ENCODE assay signal across 20 mouse cellular contexts in the genomic region with DNA sequence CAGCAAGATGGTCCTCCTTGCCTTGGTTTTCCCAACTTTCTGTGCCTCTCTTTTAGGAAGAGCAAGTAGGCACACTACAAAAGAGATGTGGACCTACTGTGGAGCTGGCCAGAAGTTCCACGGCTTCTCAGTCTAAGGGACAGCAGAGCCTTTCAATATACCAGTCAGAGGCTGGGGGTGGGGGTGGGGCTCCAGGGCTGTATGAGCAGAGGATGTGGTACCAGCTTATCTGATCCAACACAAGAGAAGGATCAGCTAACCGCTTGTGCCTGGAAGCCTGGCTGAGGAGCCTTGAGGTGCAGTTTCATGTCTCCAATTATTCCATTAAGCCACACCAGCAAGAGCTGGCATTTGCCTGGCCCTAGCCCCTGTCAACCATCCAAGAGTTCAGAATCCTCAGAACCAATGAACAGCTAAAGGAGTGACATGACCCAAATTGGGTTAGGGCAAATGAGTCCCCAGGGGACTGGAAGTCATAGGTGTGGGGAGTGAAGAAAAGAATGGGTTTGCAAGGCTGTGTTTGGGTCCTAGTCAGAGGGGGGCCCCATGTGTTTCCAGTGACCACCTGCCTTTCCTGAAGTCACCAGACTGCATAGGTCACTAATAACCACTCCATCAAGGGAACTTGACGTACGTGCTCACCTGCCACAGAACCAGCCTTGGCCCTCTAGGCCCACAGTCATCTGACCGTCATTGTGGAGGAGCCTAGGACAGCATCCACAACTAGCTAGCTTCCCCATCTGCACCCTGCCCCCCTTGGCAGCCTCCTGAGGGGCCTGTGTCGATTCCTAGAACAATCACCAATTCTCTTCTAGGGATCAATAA. TPM values are rescaled to one million over a fixed set of nuclear protein-coding genes. Genes with fewer than 3 reads are reported as not detected.
A peak's percentile ranks its signal among the peaks of the same experiment; 100 is the strongest.
DNase-seq lines count a peak whose midpoint lies in the region; ATAC-seq and TF ChIP-seq lines count a peak whose summit lies in the region.
"Had no signal": no experiment of that assay in that cellular context is flagged by ENCODE, and none has a peak within 500 bp of the region (broad histone marks: within the 10 kb centered on the region; RNA-seq: fewer than 3 reads in every experiment).

No protein-coding gene starts in this region.

- no peak for DNase-seq in heart, postnatal 0 days (ENCODE audit: low spot score)
- no peak for DNase-seq in heart, postnatal 36 days
- peak; percentile 22 for DNase-seq in thymus, postnatal 4 days
- DNase-seq in thymus, postnatal 36 days, result no peak
- peak; percentile 54 for DNase-seq in adipocyte (ENCODE audit: low spot score)
- DNase-seq in midbrain, embryonic 11.5 days (ENCODE audit: low spot score, missing footprints), result no peak
- no peak for DNase-seq in embryo, embryonic 10.5 days (ENCODE audit: low spot score)
- DNase-seq: gastrocnemius, postnatal 25 days; liver; lung, embryonic 14.5 days; thymus, adult 18-20 months had no signal

- no peaks in the 10 kb centered on the region for H3K9me3 ChIP-seq in heart, postnatal 0 days (replicated peaks; ENCODE audit: control insufficient read depth, low read length)
- H3K9me3 ChIP-seq in midbrain, embryonic 11.5 days (ENCODE audit: control insufficient read depth, low read length), result no peaks in the 10 kb centered on the region
- H3K9me3 ChIP-seq: embryonic facial prominence, embryonic 10.5 days; heart, embryonic 13.5 days; neural tube, embryonic 12.5 days had no signal

- H3K36me3 ChIP-seq in heart, postnatal 0 days (replicated peaks; ENCODE audit: control insufficient read depth, insufficient read depth, low read length), result peaks cover 59% of the 10 kb centered on the region
- peaks cover 17% of the 10 kb centered on the region for H3K36me3 ChIP-seq in midbrain, embryonic 11.5 days (ENCODE audit: control insufficient read depth, insufficient read depth, low read length)

- TF ChIP-seq EP300 in heart, postnatal 0 days (IDR thresholded peaks at IDR 0.05; ENCODE audit: low read depth), result no peak

- H3K27me3 ChIP-seq in heart, postnatal 0 days (ENCODE audit: control insufficient read depth, insufficient read depth, low read length), result no peaks in the 10 kb centered on the region
- no peaks in the 10 kb centered on the region for H3K27me3 ChIP-seq in midbrain, embryonic 11.5 days (ENCODE audit: control insufficient read depth, insufficient read depth, low read length)
- H3K27me3 ChIP-seq: heart, embryonic 13.5 days; neural tube, embryonic 12.5 days had no signal

- peaks cover 43% of the 10 kb centered on the region for H3K4me1 ChIP-seq in heart, postnatal 0 days (ENCODE audit: control insufficient read depth, insufficient read depth)
- peaks cover 20% of the 10 kb centered on the region for H3K4me1 ChIP-seq in midbrain, embryonic 11.5 days (ENCODE audit: control insufficient read depth, insufficient read depth, low read length)

- H3K27ac ChIP-seq in heart, postnatal 0 days (ENCODE audit: low read depth), result peak overlapping the region; percentile 69
- no peak overlapping the region for H3K27ac ChIP-seq in midbrain, embryonic 11.5 days (ENCODE audit: low read depth, low read length)
- H3K27ac ChIP-seq: embryonic facial prominence, embryonic 10.5 days; heart, embryonic 13.5 days; neural tube, embryonic 12.5 days had no signal

- H3K9ac ChIP-seq in heart, postnatal 0 days (replicated peaks; ENCODE audit: low read depth, low read length), result no peak overlapping the region
- H3K9ac ChIP-seq in midbrain, embryonic 11.5 days (ENCODE audit: low read length), result no peak overlapping the region
- H3K9ac ChIP-seq: heart, embryonic 13.5 days; lung, embryonic 14.5 days; neural tube, embryonic 12.5 days had no signal

- intact Hi-C loops in heart, postnatal 36 days (cut with DNase I), result no loop called here

- TF ChIP-seq CTCF in heart, postnatal 0 days (IDR thresholded peaks at IDR 0.05; ENCODE audit: low read depth), result no peak

- no peak overlapping the region for H3K4me3 ChIP-seq in heart, postnatal 0 days (ENCODE audit: low read depth, low read length)
- H3K4me3 ChIP-seq in midbrain, embryonic 11.5 days (ENCODE audit: low read depth, low read length), result no peak overlapping the region
- H3K4me3 ChIP-seq: embryonic facial prominence, embryonic 10.5 days; erythroblast, embryonic 14.5 days; heart, embryonic 13.5 days; neural tube, embryonic 12.5 days had no signal

- ATAC-seq in heart, postnatal 0 days (ENCODE audit: insufficient read depth, low read depth), result no peak
- ATAC-seq in midbrain, embryonic 11.5 days (ENCODE audit: low FRiP score), result no peak

- WGBS in heart, postnatal 0 days, result 75% methylated on average over 6 of the region's 6 CpGs
- 87% methylated on average over 6 of the region's 6 CpGs for WGBS in midbrain, embryonic 11.5 days

- no peak overlapping the region for H3K4me2 ChIP-seq in heart, postnatal 0 days (ENCODE audit: low read depth, low read length)
- H3K4me2 ChIP-seq in midbrain, embryonic 11.5 days, result no peak overlapping the region
- H3K4me2 ChIP-seq: heart, embryonic 13.5 days; lung, embryonic 14.5 days; neural tube, embryonic 12.5 days had no signal

RNA-seq across cellular contexts. Expression of gene Phldb1, which starts 17.8 kb away (rescaled TPM):
- 96.0 and 138 TPM in 2 replicates for total RNA-seq in heart, postnatal 0 days (2014; rRNA removed; ENCODE audit: low replicate concordance)
- 25.8 and 28.0 TPM in 2 replicates for polyA plus RNA-seq in heart, postnatal 0 days (2015; fragmentation: Nextera tagmentation; extraction: Ambion mirVana)
- 100 to 1,000 TPM; 110 to 140 TPM for total RNA-seq in heart, postnatal 36 days (2021)
- polyA plus RNA-seq in midbrain, embryonic 11.5 days (2014; fragmentation: Nextera tagmentation; extraction: Ambion mirVana), result 28.8 and 32.8 TPM in 2 replicates

RNA-seq across cellular contexts. Expression of gene Treh, which starts 44.2 kb away (rescaled TPM):
- total RNA-seq in heart, postnatal 0 days (2014; rRNA removed; ENCODE audit: low replicate concordance), result not detected in 2 replicates
- polyA plus RNA-seq in heart, postnatal 0 days (2015; fragmentation: Nextera tagmentation; extraction: Ambion mirVana), result not detected in 2 replicates
- not detected for total RNA-seq in heart, postnatal 36 days (2021)
- not detected in 2 replicates for polyA plus RNA-seq in midbrain, embryonic 11.5 days (2014; fragmentation: Nextera tagmentation; extraction: Ambion mirVana)
- total RNA-seq: adrenal gland, adult 8-10 months; gastrocnemius, postnatal 25 days; left cerebral cortex, postnatal 10 days; midbrain, postnatal 0 days had no signal
- polyA plus RNA-seq: brain, embryonic 14.5 days; embryonic facial prominence, embryonic 10.5 days; erythroblast, embryonic 14.5 days; heart, embryonic 13.5 days; kidney, embryonic 14.5 days; lung, embryonic 14.5 days; midbrain, postnatal 0 days; neural tube, embryonic 12.5 days had no signal

RNA-seq across cellular contexts. Expression of gene Arcn1, which starts 50.4 kb away (rescaled TPM):
- 71.6 and 80.1 TPM in 2 replicates for total RNA-seq in heart, postnatal 0 days (2014; rRNA removed; ENCODE audit: low replicate concordance)
- 69.5 and 78.3 TPM in 2 replicates for polyA plus RNA-seq in heart, postnatal 0 days (2015; fragmentation: Nextera tagmentation; extraction: Ambion mirVana)
- 10 to 100 TPM; 84.4 to 89.0 TPM for total RNA-seq in heart, postnatal 36 days (2021)
- 191 and 213 TPM in 2 replicates for polyA plus RNA-seq in midbrain, embryonic 11.5 days (2014; fragmentation: Nextera tagmentation; extraction: Ambion mirVana)

RNA-seq across cellular contexts. Expression of gene Ift46, which starts 50.5 kb away (rescaled TPM):
- total RNA-seq in heart, postnatal 0 days (2014; rRNA removed; ENCODE audit: low replicate concordance), result 10.0 and 41.0 TPM in 2 replicates
- polyA plus RNA-seq in heart, postnatal 0 days (2015; fragmentation: Nextera tagmentation; extraction: Ambion mirVana), result 49.5 and 60.6 TPM in 2 replicates
- 10 to 100 TPM; 27.2 to 41.2 TPM for total RNA-seq in heart, postnatal 36 days (2021)
- polyA plus RNA-seq in midbrain, embryonic 11.5 days (2014; fragmentation: Nextera tagmentation; extraction: Ambion mirVana), result 141 and 149 TPM in 2 replicates

Comparison
In these comparisons a context has a peak if more than half of its experiments do, and no peak if none do; other contexts are left out.
1. DNase-seq: peak in thymus, postnatal 4 days (single experiment) and adipocyte (single experiment); none in heart, postnatal 0 days (single experiment), heart, postnatal 36 days (0 of 2), thymus, postnatal 36 days (0 of 2), midbrain, embryonic 11.5 days (single experiment) and embryo, embryonic 10.5 days (single experiment).